Mouse (Mus musculus) stomach, postnatal 0 days (tissue): ENCODE data around the gene Sp100. TPM values are rescaled to one million over a fixed set of nuclear protein-coding genes. Genes with fewer than 3 reads are reported as not detected.

Source experiments
- ATAC-seq: fragments of 200-750 bp; cut with Nextera tagmentation; 2 replicates; pipeline ENCODE4 v1.8.0; 2017; ENCODE audit not compliant: low FRiP score, low TSS enrichment
- DNase-seq: peaks from one replicate; pipeline ENCODE4 v3.0.0-alpha.2; 2016; ENCODE audit warnings: low spot score
- H3K27ac ChIP-seq: fragments of 300-500 bp; sonication (generic); replicated peaks from 2 replicates; pipeline ENCODE4 v1.5.1; 2014; ENCODE audit warnings: mild to moderate bottlenecking, control low read depth
- H3K27me3 ChIP-seq: fragments of 300-500 bp; sonication (generic); 2 replicates; pipeline ENCODE4 v1.6.1; 2014; ENCODE audit warnings: low read length; ENCODE audit not compliant: control insufficient read depth, insufficient read depth
- H3K36me3 ChIP-seq: fragments of 300-500 bp; sonication (generic); 2 replicates; pipeline ENCODE4 v1.6.1; 2014; ENCODE audit warnings: low read length, mixed read lengths; ENCODE audit not compliant: control insufficient read depth, insufficient read depth
- H3K4me1 ChIP-seq: fragments of 300-500 bp; sonication (generic); replicated peaks from 2 replicates; pipeline ENCODE4 v1.6.1; 2014; ENCODE audit warnings: antibody characterized with exemption; ENCODE audit not compliant: control insufficient read depth, insufficient read depth
- H3K4me2 ChIP-seq: fragments of 300-500 bp; sonication (generic); replicated peaks from 2 replicates; pipeline ENCODE4 v1.6.1; 2014; ENCODE audit warnings: low read depth, mild to moderate bottlenecking, control low read depth, moderate library complexity
- H3K4me3 ChIP-seq: fragments of 300-500 bp; sonication (generic); 2 replicates; pipeline ENCODE4 v1.5.1; 2014; ENCODE audit warnings: low read depth, low read length, control low read depth
- H3K9ac ChIP-seq: fragments of 300-500 bp; sonication (generic); 2 replicates; pipeline ENCODE4 v1.6.1; 2014; ENCODE audit warnings: mild to moderate bottlenecking, low read length, control low read depth, mixed read lengths
- H3K9me3 ChIP-seq: fragments of 300-500 bp; sonication (generic); 2 replicates; pipeline ENCODE4 v1.6.1; 2016; ENCODE audit warnings: low read length; ENCODE audit not compliant: control insufficient read depth
- CTCF ChIP-seq: IDR thresholded peaks from 2 replicates; pipeline ENCODE4 v1.5.1; 2016; ENCODE audit warnings: antibody characterized with exemption, low read depth, mild to moderate bottlenecking, moderate library complexity
- EP300 ChIP-seq: optimal IDR thresholded peaks from 2 replicates; pipeline ENCODE3; 2016; ENCODE audit warnings: antibody characterized with exemption
- WGBS: fragments of 180-500 bp; shearing (Covaris S2); extraction: QIAGEN DNeasy Blood & Tissue Kit; methylation state at CpG from one replicate; pipeline ENCODE4 v1.1.7; 2014; 5-methylcytosine and 5-hydroxymethylcytosine counted together
- polyA plus RNA-seq: library from polyadenylated mRNA; unstranded; fragments of >200 nt; fragmentation: Nextera tagmentation; extraction: Ambion mirVana; gene quantifications from 2 replicates; pipeline ENCODE4 v1.2.1, GENCODE M21; 2015

Gene Sp100
- polyA plus RNA-seq, 1 experiment from 2014 or later: 3.0 TPM

GRCm38 (mm10) chr1:85742916-85743505, 93.2 kb downstream of the Sp100 start:
- no peak overlapping the region for H3K9ac ChIP-seq
- TF ChIP-seq EP300 (no peak), CTCF (no peak)
- H3K27me3 ChIP-seq: no peaks in the 10 kb centered on the region
- no peak overlapping the region for H3K4me3 ChIP-seq
- H3K9me3 ChIP-seq: no peaks in the 10 kb centered on the region
- no peak for DNase-seq
- H3K27ac ChIP-seq: no peak overlapping the region
- no peak overlapping the region for H3K4me2 ChIP-seq
- no peaks in the 10 kb centered on the region for H3K4me1 ChIP-seq
- whole genome bisulfite sequencing: 9% methylated on average over 2 of the region's 2 CpGs
- no peak for ATAC-seq
- H3K36me3 ChIP-seq: no peaks in the 10 kb centered on the region

GRCm38 (mm10) chr1:85744539-85744938, 94.8 kb downstream of the Sp100 start:
- no peaks in the 10 kb centered on the region for H3K9me3 ChIP-seq
- DNase-seq (no peak), ATAC-seq (no peak)
- TF ChIP-seq CTCF (no peak), EP300 (no peak)
- H3K36me3 ChIP-seq: no peaks in the 10 kb centered on the region
- H3K4me2 ChIP-seq: no peak overlapping the region
- H3K27ac ChIP-seq: no peak overlapping the region
- H3K27me3 ChIP-seq: no peaks in the 10 kb centered on the region
- H3K4me3 ChIP-seq: no peak overlapping the region
- H3K4me1 ChIP-seq: no peaks in the 10 kb centered on the region
- H3K9ac ChIP-seq: no peak overlapping the region
- 77% methylated on average over 3 of the region's 3 CpGs for WGBS

- H3K4me3 ChIP-seq: no peak overlapping the region
- 74% methylated on average over 5 of the region's 5 CpGs for WGBS
- H3K27ac ChIP-seq: no peak overlapping the region
- no peak for DNase-seq
- H3K4me1 ChIP-seq: no peaks in the 10 kb centered on the region
- H3K36me3 ChIP-seq: no peaks in the 10 kb centered on the region
- no peak overlapping the region for H3K9ac ChIP-seq
- ATAC-seq: no peak
- no peaks in the 10 kb centered on the region for H3K27me3 ChIP-seq
- no peaks in the 10 kb centered on the region for H3K9me3 ChIP-seq
- TF ChIP-seq CTCF (no peak), EP300 (no peak)
- no peak overlapping the region for H3K4me2 ChIP-seq
Observed at GRCm38 (mm10) chr1:85746511-85746910, 96.7 kb downstream of the Sp100 start.

- H3K4me1 ChIP-seq: no peaks in the 10 kb centered on the region; the same call in 1 of the 2 replicates
- H3K9ac ChIP-seq: no peak overlapping the region
- no peak for TF ChIP-seq CTCF
- TF ChIP-seq EP300: no peak
- no peak overlapping the region for H3K4me2 ChIP-seq
- DNase-seq (no peak), ATAC-seq (no peak)
- H3K36me3 ChIP-seq: no peaks in the 10 kb centered on the region
- H3K4me3 ChIP-seq: no peak overlapping the region
- no peak overlapping the region for H3K27ac ChIP-seq
- H3K9me3 ChIP-seq: no peaks in the 10 kb centered on the region
- 85% methylated on average over 2 of the region's 2 CpGs for WGBS
- H3K27me3 ChIP-seq: no peaks in the 10 kb centered on the region
Observed at GRCm38 (mm10) chr1:85749829-85750228, 100.0 kb downstream of the Sp100 start.

GRCm38 (mm10) chr1:85750650-85751049, 100.9 kb downstream of the Sp100 start:
- no peak overlapping the region for H3K4me2 ChIP-seq
- TF ChIP-seq CTCF: no peak
- TF ChIP-seq EP300: no peak
- H3K4me1 ChIP-seq: no peaks in the 10 kb centered on the region; the same call in 1 of the 2 replicates
- no peaks in the 10 kb centered on the region for H3K27me3 ChIP-seq
- DNase-seq: no peak
- H3K4me3 ChIP-seq: no peak overlapping the region
- no peaks in the 10 kb centered on the region for H3K36me3 ChIP-seq
- no peak overlapping the region for H3K9ac ChIP-seq
- 89% methylated on average over 4 of the region's 4 CpGs for WGBS
- no peak overlapping the region for H3K27ac ChIP-seq
- ATAC-seq: no peak
- no peaks in the 10 kb centered on the region for H3K9me3 ChIP-seq

- no peak for DNase-seq
Observed at GRCm38 (mm10) chr1:85751494-85751893, 101.7 kb downstream of the Sp100 start.

More at GRCm38 (mm10) chr1:85751494-85751893, 101.7 kb downstream of the Sp100 start:
- peak; percentile 75 for ATAC-seq
- no peak overlapping the region for H3K9ac ChIP-seq
- no peaks in the 10 kb centered on the region; the same call in 1 of the 2 replicates for H3K4me1 ChIP-seq
- no peak overlapping the region for H3K4me3 ChIP-seq
- no peak overlapping the region for H3K27ac ChIP-seq
- 35% methylated on average over 6 of the region's 6 CpGs for whole genome bisulfite sequencing
- TF ChIP-seq CTCF: no peak
- no peak for TF ChIP-seq EP300
- H3K9me3 ChIP-seq: no peaks in the 10 kb centered on the region
- no peaks in the 10 kb centered on the region for H3K27me3 ChIP-seq
- H3K4me2 ChIP-seq: no peak overlapping the region
- H3K36me3 ChIP-seq: no peaks in the 10 kb centered on the region
